Mouse (Mus musculus): ENCODE data around the gene Adamts12.
A peak's percentile ranks its signal among the peaks of the same experiment; 100 is the strongest.

DNA sequence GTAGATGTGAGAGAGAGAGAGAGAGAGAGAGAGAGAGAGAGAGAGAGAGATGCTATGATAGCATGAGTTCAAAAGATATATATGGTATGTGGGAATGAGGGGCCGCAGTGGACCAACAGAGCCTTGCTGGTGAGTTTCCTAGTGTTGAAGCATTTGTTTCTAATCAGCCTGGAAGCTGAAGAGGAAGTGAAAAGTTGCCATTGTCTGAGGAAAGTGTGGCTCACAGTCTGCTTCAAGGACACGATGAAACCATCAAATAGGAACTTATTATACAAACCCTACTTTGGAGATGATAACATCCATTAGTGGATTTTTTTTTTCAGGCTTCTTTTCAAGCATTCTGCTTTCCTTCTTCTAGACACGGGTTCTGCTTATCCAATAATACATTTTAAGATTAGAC, 52.3 kb downstream of the Adamts12 start:
- TF ChIP-seq MAZ (IDR thresholded peaks at IDR 0.05; ENCODE audit: low read depth, low read length) (no peak), CTCF (conservative IDR thresholded peaks at IDR 0.05 in 1 of 2, IDR thresholded peaks at IDR 0.05 in 1 of 2; ENCODE audit: low read depth in 2 of 2, low read length in 2 of 2) (no peak), POLR2A (IDR thresholded peaks at IDR 0.05; ENCODE audit: low read depth, low read length) (no peak), POLR2AphosphoS2 (IDR thresholded peaks at IDR 0.05; ENCODE audit: low read depth, low read length) (no peak), EP300 (IDR thresholded peaks at IDR 0.05; ENCODE audit: low read length) (peak; percentile 75), TBP (conservative IDR thresholded peaks at IDR 0.05; ENCODE audit: low read depth, low read length) (no peak), E2F4 (IDR thresholded peaks at IDR 0.05; ENCODE audit: insufficient replicate concordance, low read depth, low read length) (no peak), MYC (IDR thresholded peaks at IDR 0.05; ENCODE audit: low read depth, low read length) (no peak), TCF12 (IDR thresholded peaks at IDR 0.05; ENCODE audit: low read depth, low read length) (no peak), IRF4 (IDR thresholded peaks at IDR 0.05; ENCODE audit: low read depth, low read length) (peak; percentile 48; the same call in 1 of the 2 replicates), KAT2A (IDR thresholded peaks at IDR 0.05; ENCODE audit: insufficient replicate concordance, low read length) (no peak), ELF1 (IDR thresholded peaks at IDR 0.05; ENCODE audit: low read depth, low read length) (no peak), ZNF384 (IDR thresholded peaks at IDR 0.05; ENCODE audit: low read depth, low read length) (no peak), RAD21 (IDR thresholded peaks at IDR 0.05; ENCODE audit: low read depth, low read length) (no peak)
